Mouse (Mus musculus) embryo, embryonic 11 days (tissue): ENCODE measurements around the gene Armc7.
"Not testable (repeated sequence)": the region's sequence is repeated elsewhere in the genome, so short reads cannot be mapped to it uniquely, and the experiment has no call there.

Experiments used
- DNase-seq: peaks from one replicate; pipeline ENCODE4 v3.0.0-alpha.2; 2015

The Armc7 gene

GRCm38 (mm10) chr11:115475025-115475757, at the start of gene Armc7:
Gene Armc7, plus strand, starts transcription at chr11:115475667.
- peak; percentile 99 for DNase-seq

GRCm38 (mm10) chr11:115425671-115426070, 49.8 kb upstream of the Armc7 start:
- no peak for DNase-seq

GRCm38 (mm10) chr11:115427482-115428331, 47.8 kb upstream of the Armc7 start:
- DNase-seq, result peak; percentile 93

GRCm38 (mm10) chr11:115429307-115429706, 46.2 kb upstream of the Armc7 start:
- no peak for DNase-seq

GRCm38 (mm10) chr11:115430561-115430960, 44.9 kb upstream of the Armc7 start:
- DNase-seq, result no peak

GRCm38 (mm10) chr11:115432814-115433213, 42.7 kb upstream of the Armc7 start:
- no peak for DNase-seq

- DNase-seq, result no peak
Observed at GRCm38 (mm10) chr11:115433342-115433741, 42.1 kb upstream of the Armc7 start.

- peak; percentile 79 for DNase-seq
Observed at GRCm38 (mm10) chr11:115435596-115436337, 39.7 kb upstream of the Armc7 start.

GRCm38 (mm10) chr11:115437571-115438122, 37.8 kb upstream of the Armc7 start:
- no peak for DNase-seq

- no peak for DNase-seq
Observed at GRCm38 (mm10) chr11:115439326-115439725, 36.1 kb upstream of the Armc7 start.

GRCm38 (mm10) chr11:115439906-115440595, 35.4 kb upstream of the Armc7 start, which contains the start of gene Trim80:
Gene Trim80, plus strand, starts transcription at chr11:115440545.
- DNase-seq, result no peak

- no peak for DNase-seq
Observed at GRCm38 (mm10) chr11:115441417-115441816, 34.0 kb upstream of the Armc7 start.

- no peak for DNase-seq
Observed at GRCm38 (mm10) chr11:115446906-115447305, 28.6 kb upstream of the Armc7 start.

- no peak for DNase-seq
Observed at GRCm38 (mm10) chr11:115447321-115447885, 28.1 kb upstream of the Armc7 start.

- no peak for DNase-seq
Observed at GRCm38 (mm10) chr11:115448075-115448474, 27.4 kb upstream of the Armc7 start.

- no peak for DNase-seq
Observed at GRCm38 (mm10) chr11:115448998-115449397, 26.5 kb upstream of the Armc7 start.

- no peak for DNase-seq
Observed at GRCm38 (mm10) chr11:115450176-115450575, 25.3 kb upstream of the Armc7 start.

- DNase-seq, result no peak
Observed at GRCm38 (mm10) chr11:115451781-115452241, 23.7 kb upstream of the Armc7 start.

- DNase-seq, result no peak
Observed at GRCm38 (mm10) chr11:115452281-115452860, 23.1 kb upstream of the Armc7 start.

GRCm38 (mm10) chr11:115453306-115453705, 22.2 kb upstream of the Armc7 start:
- no peak for DNase-seq

GRCm38 (mm10) chr11:115454822-115455221, 20.6 kb upstream of the Armc7 start:
- DNase-seq, result not testable (repeated sequence)
